Mouse (Mus musculus): ENCODE data around the gene Wsb1. TPM values are rescaled to one million over a fixed set of nuclear protein-coding genes. Genes with fewer than 3 reads are reported as not detected.
A peak's percentile ranks its signal among the peaks of the same experiment; 100 is the strongest.

Gene Wsb1
- total RNA-seq, 1 experiment from 2014 or later: 127 TPM

DNA sequence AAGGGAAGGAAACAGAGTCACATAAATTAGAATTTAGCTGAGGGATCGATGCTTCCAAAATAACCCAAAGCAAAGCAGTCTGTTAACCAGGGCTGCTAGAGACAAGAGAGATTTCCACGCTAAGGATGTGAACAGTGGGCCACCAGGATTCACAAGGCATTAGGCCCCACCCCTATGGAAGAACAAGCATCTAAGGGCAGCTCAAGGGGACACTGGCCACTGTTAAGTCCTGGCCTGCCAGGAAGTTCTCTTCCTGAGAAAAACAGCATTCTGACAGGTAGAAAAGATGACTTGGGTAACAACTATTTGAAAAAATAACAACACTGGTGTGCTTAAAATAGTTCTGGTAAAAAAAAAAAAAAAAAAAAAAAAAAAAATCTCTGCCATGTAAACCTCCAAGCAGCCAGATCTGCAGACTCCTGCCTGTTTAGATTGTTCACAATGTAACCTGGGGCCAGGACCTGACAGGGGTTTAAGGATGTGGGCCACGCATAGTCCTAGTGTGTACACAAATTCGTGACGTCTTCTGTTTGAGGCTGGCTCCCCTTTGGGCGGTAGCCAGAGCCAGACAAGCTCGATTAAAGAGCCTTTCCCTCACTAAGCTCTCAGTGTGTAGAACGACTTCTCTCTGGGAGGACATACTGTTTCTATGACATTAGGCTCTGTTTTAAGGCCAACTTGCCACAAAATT lies 35.4 kb downstream of the Wsb1 start:
- no peak for ATAC-seq (replicated peaks; ENCODE audit: low read depth, poor library complexity, severe bottlenecking)

DNA sequence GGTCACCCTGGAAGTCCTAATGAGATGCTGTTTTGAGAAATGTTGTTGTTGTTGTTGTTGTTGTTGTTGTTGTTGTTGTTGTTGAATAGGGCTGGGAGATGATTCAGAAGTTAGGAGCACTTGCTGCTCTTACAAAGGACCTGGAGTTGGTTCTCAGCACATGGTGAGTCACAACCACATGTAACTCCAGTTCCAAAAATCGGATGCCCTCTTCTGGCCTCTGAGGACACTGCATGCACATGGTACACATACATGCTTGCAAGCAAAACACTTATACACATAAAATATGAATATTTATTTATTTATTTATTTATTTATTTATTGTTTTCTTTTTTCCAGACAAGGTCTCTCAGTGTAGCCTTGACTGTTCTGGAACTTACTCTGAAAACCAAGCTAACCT lies 36.4 kb downstream of the Wsb1 start:
- no peak for ATAC-seq (replicated peaks; ENCODE audit: low read depth, poor library complexity, severe bottlenecking)

DNA sequence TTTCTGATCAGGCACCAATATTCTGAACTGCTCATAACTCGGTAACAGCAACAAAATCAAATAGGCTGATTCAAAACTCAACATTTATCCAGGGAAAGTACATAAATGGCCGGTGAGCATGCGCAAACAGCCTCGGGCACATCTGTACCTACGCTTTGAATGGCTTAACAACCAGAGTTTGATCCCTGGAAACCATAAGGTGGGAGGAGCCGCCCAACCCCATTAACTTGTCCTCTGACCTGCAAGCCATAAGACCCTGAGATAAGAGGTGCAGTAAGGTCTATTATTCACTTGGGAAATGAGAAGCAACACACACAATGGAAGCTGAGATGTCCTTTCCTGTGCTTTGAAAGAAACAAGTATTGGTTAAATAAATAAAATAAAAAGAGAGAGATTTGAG lies 37.3 kb downstream of the Wsb1 start:
- ATAC-seq (replicated peaks; ENCODE audit: low read depth, poor library complexity, severe bottlenecking): no peak

DNA sequence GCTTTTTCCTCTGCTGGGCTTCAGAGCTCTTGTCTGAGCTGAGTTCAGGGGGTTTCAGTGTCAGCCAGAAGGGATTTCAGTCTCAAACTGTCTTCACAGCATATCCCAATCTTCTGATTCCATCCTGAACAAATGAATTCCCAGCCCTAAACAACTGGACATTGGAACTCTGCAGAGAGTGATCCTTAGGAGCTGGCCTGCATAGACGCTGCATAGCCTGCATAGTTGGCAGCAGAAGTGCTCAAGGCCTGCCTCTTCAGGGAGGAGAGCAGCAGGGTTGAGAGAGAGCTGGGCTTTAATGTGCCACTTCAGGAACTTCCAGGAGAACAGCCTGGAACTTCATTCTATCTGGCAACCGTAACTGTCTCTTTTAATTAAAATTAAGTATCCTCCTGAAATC lies 38.9 kb downstream of the Wsb1 start:
- no peak for ATAC-seq (replicated peaks; ENCODE audit: low read depth, poor library complexity, severe bottlenecking)

DNA sequence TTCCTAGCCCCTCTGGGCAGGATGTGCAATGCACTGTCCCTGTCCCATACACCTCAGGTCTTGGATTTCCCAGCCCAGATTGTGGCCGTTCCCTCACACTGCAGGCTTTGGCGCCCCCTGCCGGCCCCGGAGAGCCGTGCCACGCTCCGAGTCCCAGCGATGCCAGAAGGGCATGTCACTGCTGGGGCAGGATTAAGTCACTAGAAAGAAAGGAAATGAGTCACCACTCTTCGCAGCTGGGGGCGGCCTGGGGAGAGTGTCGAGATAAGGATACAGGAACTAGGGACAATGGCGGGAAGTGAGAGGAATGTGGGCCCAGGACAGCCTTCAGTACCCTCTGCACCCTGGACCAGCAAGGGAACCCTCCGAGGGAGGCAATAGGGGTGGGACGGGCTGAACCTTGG lies 40.5 kb downstream of the Wsb1 start:
- peak; percentile 97 for ATAC-seq (replicated peaks; ENCODE audit: low read depth, poor library complexity, severe bottlenecking)

DNA sequence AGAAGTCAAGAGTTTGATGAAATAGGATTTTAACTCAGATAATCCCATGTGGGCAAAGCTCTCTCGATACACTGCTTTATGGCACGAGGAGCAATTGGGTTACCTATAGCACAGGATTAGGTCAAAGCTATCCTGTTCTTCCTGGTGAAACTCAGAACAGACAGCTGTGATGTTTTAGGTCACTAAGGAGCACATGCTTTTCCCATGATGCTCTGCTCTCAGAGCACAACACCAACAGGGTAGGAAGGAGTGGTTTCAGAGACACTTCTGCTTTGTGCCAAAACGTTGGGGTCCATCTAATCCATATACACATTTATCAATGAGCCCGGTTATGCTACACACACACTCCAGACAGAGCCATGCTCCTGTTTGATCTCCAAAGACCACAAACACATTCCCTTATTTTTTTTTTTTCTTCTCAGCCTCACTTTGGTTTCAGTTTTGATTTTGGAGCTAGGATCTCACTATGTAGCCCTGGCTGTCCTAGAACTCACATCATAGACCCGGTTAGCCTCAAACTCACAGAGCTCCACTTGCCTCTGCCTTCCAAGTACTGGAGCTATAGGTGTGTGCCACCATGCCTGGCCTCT lies 44.5 kb downstream of the Wsb1 start:
- no peak for ATAC-seq (replicated peaks; ENCODE audit: low read depth, poor library complexity, severe bottlenecking)

DNA sequence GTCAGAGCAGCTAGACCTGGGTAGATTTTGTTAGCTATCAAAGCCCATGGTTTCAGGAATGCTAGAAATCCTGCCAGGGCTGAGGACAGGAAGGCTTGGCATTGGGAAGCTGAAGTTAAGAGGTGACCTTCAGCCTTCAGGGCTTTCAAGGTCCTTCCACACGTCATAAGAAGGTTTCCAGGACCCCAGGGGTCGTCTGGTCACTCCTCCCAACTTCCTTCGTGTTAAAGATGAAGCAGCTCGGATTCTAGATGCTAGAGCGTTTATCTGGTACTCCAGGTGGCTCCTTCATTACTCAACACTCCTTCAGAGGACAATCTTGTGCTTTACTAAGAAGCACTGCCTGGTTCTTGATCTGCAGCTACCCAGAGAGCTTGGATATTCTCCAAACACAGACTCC lies 45.4 kb downstream of the Wsb1 start:
- no peak for ATAC-seq (replicated peaks; ENCODE audit: low read depth, poor library complexity, severe bottlenecking)

DNA sequence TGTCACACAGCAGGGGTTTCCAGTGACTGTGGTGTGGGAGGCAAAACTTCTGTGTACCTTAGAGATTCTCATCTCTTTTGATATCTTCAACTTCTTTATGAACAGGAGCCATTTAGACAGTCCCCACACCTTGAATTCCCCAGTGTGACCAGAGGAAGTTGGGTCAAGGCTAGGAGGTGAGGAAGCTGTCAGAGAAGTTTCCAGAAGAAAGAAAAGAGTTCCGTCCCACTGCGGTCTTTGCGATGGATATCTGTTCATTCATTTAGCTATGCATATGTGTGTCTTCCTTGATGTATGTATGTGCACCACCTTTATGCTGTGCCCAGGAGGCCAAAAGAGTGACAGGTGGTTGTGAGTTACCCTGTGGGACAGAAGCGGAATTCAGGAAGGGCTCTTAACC lies 46.0 kb downstream of the Wsb1 start:
- ATAC-seq (replicated peaks; ENCODE audit: low read depth, poor library complexity, severe bottlenecking): no peak

DNA sequence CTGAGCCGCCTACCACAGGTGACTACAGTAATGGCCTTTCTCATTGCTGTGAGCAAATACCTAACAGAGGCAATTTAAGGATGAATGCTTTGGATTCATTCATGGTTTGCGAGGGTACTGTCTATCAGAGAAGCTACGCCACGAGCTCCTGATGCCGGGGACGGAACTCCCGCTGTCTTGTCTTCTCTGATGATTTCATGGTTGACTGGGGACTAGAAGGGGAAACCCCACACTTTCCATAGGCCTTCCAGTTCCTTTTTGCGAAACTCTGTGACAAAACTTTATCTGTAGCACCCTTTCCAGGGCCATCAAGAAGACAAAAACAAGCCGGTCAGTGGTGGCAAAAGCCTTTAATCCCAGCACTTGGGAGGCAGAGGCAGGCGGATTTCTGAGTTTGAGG lies 46.8 kb downstream of the Wsb1 start:
- no peak; the same call in 1 of the 2 replicates for ATAC-seq (replicated peaks; ENCODE audit: low read depth, poor library complexity, severe bottlenecking)

DNA sequence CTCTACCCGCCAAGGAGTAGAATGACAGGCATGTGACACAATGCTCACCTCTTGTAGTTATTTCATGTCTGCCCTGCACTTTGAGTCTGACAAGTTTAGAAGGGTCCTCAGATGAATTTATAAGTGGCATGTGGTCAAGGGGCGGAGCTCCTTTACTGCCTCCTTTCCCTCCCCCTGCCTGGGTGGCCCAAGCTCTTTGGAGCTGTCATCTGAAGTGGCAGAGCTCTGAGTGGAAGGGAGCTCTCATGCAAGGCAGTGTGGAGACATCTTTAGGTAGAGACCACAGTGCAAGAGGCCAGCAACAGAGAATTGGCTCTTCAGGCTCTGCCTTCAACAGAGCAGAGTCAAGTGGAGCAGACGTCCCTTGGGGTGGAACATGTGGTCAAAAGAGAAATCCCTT lies 50.0 kb downstream of the Wsb1 start:
- ATAC-seq (replicated peaks; ENCODE audit: low read depth, poor library complexity, severe bottlenecking): no peak

DNA sequence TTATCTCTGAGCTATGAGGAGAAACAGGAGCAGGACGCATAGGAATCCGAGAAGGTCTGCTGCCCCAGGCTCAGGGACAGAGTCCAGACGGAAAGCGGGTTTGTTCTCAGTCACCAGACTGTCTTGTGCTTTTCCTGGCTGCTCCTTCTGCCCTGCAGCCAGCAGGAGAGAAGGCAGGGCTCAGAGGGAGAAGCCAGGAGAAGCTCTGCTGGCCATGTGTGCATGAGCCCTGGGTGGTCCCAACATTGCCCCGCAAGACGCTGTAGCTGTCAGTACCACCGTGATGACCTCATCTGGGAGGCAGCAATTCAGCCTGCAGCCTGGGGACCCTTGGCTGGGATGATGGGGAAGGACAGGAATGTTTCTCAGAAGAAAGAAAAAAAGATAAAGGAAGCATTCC lies 54.0 kb downstream of the Wsb1 start:
- no peak for ATAC-seq (replicated peaks; ENCODE audit: low read depth, poor library complexity, severe bottlenecking)

DNA sequence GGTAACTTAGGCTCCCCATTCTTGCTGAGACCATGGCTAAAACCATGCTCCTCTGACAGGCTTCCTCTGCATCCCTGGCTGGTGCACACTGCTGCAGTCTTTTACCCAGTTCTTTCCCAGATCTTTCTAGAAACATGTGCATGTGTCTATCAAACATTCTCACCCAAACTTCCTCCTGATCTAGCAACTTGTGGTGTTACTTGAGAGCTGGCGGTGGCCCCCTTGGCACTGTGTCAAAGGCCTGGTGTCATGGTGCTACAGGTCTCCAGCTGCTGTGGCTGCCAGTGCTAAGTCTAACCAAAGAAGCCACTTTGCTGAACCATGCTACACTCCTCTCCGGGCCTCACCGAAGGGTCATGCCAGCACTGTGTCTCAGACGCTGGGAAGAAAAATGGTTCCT lies 55.9 kb downstream of the Wsb1 start:
- peak; percentile 55 for ATAC-seq (replicated peaks; ENCODE audit: low read depth, poor library complexity, severe bottlenecking)

DNA sequence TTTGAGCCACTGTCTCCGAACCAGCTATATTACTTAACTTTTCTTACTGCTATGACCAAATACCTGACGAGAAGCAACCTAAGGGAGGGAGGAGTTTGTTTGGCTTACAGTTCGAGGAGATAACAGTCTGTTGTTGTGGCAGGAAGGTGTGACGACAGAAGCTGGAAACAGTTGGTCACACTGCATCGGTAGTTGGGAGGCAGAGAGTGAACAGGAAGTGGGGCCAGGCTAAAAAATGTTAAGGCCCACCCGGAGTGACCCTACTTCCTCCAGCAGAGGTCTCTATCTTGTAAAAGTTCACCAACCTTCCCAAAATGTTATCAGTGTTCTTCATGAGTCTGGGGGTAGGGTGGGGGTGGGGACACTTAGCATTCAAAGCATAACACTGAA lies 56.6 kb downstream of the Wsb1 start:
- peak; percentile 52 for ATAC-seq (replicated peaks; ENCODE audit: low read depth, poor library complexity, severe bottlenecking)

DNA sequence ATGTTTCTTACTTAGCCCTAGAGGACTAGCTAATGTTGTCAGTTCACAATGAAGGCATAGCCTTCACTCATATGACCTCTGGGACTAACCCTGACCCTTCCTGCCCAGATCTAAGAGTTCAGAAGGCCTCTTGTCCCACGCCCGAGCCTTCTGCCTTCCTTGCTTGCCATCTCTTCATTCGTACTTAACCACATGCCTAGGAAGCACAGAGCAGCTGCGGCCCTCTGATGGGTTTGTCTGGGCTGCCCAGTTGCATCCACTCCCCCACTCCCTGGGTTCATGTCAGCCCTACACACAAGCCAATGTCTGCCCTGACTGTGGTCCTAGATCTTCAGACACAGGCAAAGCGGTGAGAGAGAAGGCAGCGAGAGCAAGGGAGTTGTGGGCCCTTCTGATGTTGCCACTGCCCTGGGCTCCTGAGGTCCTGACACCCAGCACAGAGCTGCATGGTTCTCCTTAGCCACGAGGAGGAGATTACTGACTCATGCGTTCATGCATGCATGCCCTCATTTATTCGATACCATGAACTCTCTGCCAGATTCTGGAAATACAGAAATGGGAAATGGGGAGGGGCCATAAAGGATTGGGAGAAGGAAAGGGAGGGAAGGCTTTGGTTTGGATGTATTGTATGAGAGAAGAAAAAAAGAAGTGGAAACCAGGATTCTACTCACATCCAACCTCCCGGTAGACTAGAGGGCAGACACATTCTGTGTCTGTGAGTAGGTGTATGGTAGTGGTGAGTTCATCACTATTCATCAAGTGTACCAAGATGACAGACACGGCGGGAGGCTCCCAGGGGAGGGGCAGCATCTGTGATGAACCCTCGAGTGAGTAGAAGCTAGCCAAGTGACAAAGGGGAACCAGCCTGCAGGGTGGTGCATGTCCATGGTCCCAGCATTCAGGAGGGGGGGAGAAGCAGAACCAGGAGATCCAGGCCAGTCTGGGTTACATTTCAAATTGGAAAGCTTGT lies 57.3 kb downstream of the Wsb1 start:
- ATAC-seq (replicated peaks; ENCODE audit: low read depth, poor library complexity, severe bottlenecking): no peak

DNA sequence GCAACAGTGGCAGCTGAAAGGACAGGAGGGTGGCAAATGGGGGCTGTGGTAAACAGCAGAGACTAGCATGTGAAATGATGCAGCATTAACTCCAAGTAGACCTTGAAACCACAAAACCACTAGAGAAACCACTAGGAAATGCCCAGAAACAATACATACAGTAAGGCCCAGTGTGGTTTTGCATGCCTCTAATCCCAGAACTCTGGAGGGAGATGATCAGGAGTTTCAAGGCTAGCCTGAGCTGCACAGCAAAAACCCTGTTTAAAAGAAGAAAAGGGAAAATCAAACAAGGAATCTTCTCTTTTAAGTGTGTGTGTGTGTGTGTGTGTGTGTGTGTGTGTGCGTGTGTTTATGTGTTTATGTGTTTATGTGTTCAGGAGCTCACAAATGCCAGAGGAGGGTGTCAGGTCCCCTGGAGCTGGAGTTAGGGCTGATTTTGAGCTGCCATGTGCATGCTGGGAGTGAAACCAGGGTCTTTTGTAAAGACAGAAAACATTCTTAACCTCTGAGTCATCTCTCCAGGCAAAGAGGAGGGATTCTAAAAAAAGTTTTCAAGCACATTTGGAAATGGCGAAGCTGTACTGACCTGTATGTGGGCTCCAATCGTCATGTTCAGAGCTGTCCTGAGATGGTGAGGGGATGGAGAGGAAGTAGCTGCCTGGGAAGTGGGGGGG lies 58.1 kb downstream of the Wsb1 start:
- 0 out of 2 replicates have a peak, but pooled peaks have one; percentile 30 for ATAC-seq (replicated peaks; ENCODE audit: low read depth, poor library complexity, severe bottlenecking)

DNA sequence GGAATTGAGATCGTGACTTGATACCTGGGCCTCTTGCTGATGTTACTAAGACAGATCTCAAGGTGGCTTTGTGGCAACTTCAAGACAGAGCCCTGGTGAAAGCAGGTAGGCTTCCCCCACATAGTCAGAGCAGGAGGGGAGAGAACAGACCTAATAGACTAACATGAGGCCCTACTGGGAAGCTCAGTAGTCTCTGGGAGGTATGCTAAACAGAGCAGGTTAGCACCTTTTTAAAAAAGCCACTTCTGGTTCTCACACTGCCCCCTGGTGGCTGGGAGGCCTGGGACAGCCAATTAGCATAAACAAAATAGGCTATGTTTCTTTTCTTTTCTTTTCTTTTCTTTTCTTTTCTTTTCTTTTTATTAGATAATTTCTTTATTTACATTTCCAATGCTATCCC lies 62.3 kb downstream of the Wsb1 start:
- ATAC-seq (replicated peaks; ENCODE audit: low read depth, poor library complexity, severe bottlenecking): no peak

DNA sequence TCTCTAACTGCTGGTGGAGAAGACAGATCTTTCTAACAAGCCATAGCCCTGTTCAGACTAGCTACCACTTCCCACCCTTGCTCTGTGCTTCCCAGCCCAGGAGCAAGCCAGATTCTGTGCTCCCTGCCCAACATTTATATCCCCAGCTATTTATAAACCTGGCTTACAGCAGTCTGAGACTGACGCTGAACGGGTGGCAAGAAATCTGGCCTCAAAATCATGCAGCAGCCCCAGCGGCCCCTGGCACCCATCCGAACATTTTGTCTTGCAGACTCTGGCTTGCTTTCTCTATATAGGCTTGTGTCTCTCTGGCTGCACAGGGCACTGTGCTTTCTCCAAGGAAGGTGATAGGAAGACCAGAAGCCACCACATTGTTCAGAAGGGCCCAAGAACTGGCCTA lies 63.3 kb downstream of the Wsb1 start:
- ATAC-seq (replicated peaks; ENCODE audit: low read depth, poor library complexity, severe bottlenecking): no peak

DNA sequence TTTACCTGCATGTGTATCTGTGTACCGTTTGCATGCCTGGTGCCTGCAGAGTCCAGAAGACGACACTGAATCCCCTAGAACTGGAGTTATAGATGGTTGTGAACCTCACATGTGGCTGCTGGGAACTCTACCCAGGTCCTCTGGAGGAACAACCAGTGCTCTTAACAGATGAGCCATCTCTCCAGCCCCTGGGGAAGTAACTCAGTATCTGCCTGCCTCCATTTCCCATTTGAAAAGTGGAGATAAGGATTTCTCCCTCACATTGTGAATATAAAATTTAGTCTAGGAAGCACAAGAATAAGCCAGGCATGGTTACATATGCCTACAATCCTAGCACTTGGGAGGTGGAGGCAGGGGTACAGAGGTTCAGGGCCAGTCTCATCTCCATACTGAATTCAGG lies 64.2 kb downstream of the Wsb1 start:
- no peak for ATAC-seq (replicated peaks; ENCODE audit: low read depth, poor library complexity, severe bottlenecking)
